Mouse (Mus musculus): ENCODE data around the gene Heca.
A peak's percentile ranks its signal among the peaks of the same experiment; 100 is the strongest.

DNA sequence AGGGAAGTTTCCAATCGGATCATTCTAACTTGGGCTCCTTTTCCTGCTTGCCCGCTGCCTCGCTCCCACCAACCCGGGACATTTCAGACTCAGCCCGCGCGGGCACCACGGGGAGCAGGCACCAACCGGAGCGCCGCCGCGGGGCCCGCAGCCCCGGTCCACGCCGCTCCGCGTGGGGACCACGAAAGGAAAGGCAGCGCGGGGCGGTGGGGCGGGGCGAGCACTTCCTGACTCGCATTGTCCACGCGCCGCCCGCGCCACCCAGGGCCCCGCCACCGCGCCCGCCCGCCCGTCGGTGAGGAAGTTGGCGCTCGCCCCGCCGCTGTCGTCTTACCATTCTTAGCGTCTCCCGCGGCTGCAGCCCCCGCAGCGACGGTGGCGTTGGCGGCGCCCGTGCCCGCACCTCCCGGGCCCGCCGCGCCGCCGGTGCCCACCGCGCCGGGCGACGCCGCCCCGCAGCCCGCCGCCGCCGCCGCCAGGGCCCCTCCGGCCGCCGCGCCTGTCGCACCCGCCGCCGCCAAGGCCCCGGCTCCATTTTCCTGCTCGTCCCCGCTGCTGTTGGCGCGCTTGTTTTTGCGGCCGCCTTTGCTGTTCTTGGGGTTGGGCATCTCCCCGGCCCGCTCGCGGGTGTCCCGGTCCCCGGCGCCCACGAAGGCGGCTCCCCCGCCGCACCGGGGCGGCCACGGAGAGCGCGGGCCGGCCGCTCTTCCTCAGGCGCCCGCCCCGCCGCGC lies 526 bp downstream of the Heca start:
- TF ChIP-seq CTCF (IDR thresholded peaks at IDR 0.05 in 2 of 3, conservative IDR thresholded peaks at IDR 0.05 in 1 of 3; ENCODE audit: control insufficient read depth in 1 of 3, insufficient read depth in 1 of 3, low read depth in 2 of 3, low read length in 3 of 3, poor library complexity in 1 of 3, severe bottlenecking in 1 of 3) (no peak), ZC3H11A (IDR thresholded peaks at IDR 0.05; ENCODE audit: low read depth, low read length) (no peak), SMC3 (IDR thresholded peaks at IDR 0.05; ENCODE audit: low read depth, low read length) (no peak), MEF2A (IDR thresholded peaks at IDR 0.05; ENCODE audit: extremely low read depth, insufficient replicate concordance, low read depth, low read length, poor library complexity, severe bottlenecking) (no peak), POLR2A (IDR thresholded peaks at IDR 0.05; ENCODE audit: control insufficient read depth in 1 of 2, insufficient read depth in 1 of 2, low read depth in 1 of 2, low read length in 2 of 2, poor library complexity in 1 of 2) (0 out of 4 replicates have a peak, but pooled peaks of 1 of the 2 experiments have one; percentile 2), MAFK (IDR thresholded peaks at IDR 0.05; ENCODE audit: borderline replicate concordance, low read depth, low read length) (no peak), JUND (IDR thresholded peaks at IDR 0.05; ENCODE audit: low read depth, low read length) (no peak), MYC (IDR thresholded peaks at IDR 0.05; ENCODE audit: low read depth, low read length) (no peak)

Measured in MEL (cell line).